Mouse (Mus musculus): ENCODE measurements around the gene Mctp2.

- TF ChIP-seq CTCF (IDR thresholded peaks at IDR 0.05; ENCODE audit: control insufficient read depth, insufficient read depth, insufficient replicate concordance, low read depth, low read length) (no peak), POLR2A (IDR thresholded peaks at IDR 0.05; ENCODE audit: control insufficient read depth, low read depth, low read length) (no peak)
These were observed 195.8 kb downstream of the Mctp2 start for GRCm38 (mm10) chr7:72110578-72110977.

All from testis, adult 2 months (tissue).